Mouse (Mus musculus) limb, embryonic 15.5 days (tissue): ENCODE measurements around the gene Nudc. TPM values are rescaled to one million over a fixed set of nuclear protein-coding genes. Genes with fewer than 3 reads are reported as not detected.

Experiments
- ATAC-seq: fragments of 200-750 bp; cut with Nextera tagmentation; 2 replicates; pipeline ENCODE4 v1.8.0; 2017; ENCODE audit warnings: low read depth, moderate TSS enrichment; ENCODE audit not compliant: insufficient number of reproducible peaks, low FRiP score, low TSS enrichment
- H3K27ac ChIP-seq: fragments of 300-500 bp; sonication (generic); 2 replicates; pipeline ENCODE4 v1.5.1; 2015; ENCODE audit warnings: moderate library complexity, mild to moderate bottlenecking, inconsistent platforms
- H3K27me3 ChIP-seq: fragments of 300-500 bp; sonication (generic); 2 replicates; pipeline ENCODE4 v1.6.1; 2015; ENCODE audit warnings: inconsistent platforms
- H3K36me3 ChIP-seq: fragments of 300-500 bp; sonication (generic); 2 replicates; pipeline ENCODE4 v1.6.1; 2015; ENCODE audit warnings: inconsistent platforms
- H3K4me1 ChIP-seq: fragments of 300-500 bp; sonication (generic); 2 replicates; pipeline ENCODE4 v1.6.1; 2015; ENCODE audit warnings: inconsistent platforms
- H3K4me2 ChIP-seq: fragments of 300-500 bp; sonication (generic); 2 replicates; pipeline ENCODE4 v1.6.1; 2015; ENCODE audit warnings: mild to moderate bottlenecking, inconsistent platforms
- H3K4me3 ChIP-seq: fragments of 300-500 bp; sonication (generic); 2 replicates; pipeline ENCODE4 v1.5.1; 2015; ENCODE audit warnings: mild to moderate bottlenecking, inconsistent platforms
- H3K9ac ChIP-seq: fragments of 300-500 bp; sonication (generic); 2 replicates; pipeline ENCODE4 v1.6.1; 2015; ENCODE audit warnings: inconsistent platforms
- H3K9me3 ChIP-seq: fragments of 300-500 bp; sonication (generic); 2 replicates; pipeline ENCODE4 v1.6.1; 2016; ENCODE audit warnings: inconsistent platforms
- WGBS: fragments of 180-500 bp; shearing (Covaris S2); methylation state at CpG from one replicate; pipeline ENCODE4 v1.1.7; 2015; 5-methylcytosine and 5-hydroxymethylcytosine counted together
- polyA plus RNA-seq: library from polyadenylated mRNA; unstranded; fragments of >200 nt; fragmentation: Nextera tagmentation; extraction: Ambion mirVana; gene quantifications from 2 replicates; pipeline ENCODE4 v1.2.1, GENCODE M21; 2015

Gene Nudc
- polyA plus RNA-seq, result 247 and 256 TPM in 2 replicates

- Histone ChIP-seq H3K27ac (peak within 1 kb of the TSS; percentile 67), H3K4me2 (peak within 1 kb of the TSS; percentile 66), H3K27me3 (no peaks in the 10 kb centered on the region), H3K9ac (peak within 1 kb of the TSS; percentile 80), H3K9me3 (no peaks in the 10 kb centered on the region), H3K4me3 (peak within 1 kb of the TSS; percentile 85), H3K36me3 (peaks cover 29% of the 10 kb centered on the region), H3K4me1 (peaks cover 15% of the 10 kb centered on the region)
- peak; percentile 96 for ATAC-seq
- WGBS, result under 1% methylated on average over 77 of the region's 77 CpGs
Measured at GRCm38 (mm10) chr4:133545272-133546231, at the start of gene Nudc. Gene Nudc, minus strand, starts transcription at chr4:133545996.

- Histone ChIP-seq H3K27ac (peak overlapping the region; percentile 48), H3K4me3 (no peak overlapping the region), H3K4me1 (peaks cover 23% of the 10 kb centered on the region), H3K9ac (no peak overlapping the region), H3K9me3 (no peaks in the 10 kb centered on the region), H3K36me3 (peaks cover 24% of the 10 kb centered on the region), H3K4me2 (no peak overlapping the region), H3K27me3 (peaks cover 18% of the 10 kb centered on the region)
- ATAC-seq, result no peak
- WGBS, result 60% methylated on average over 7 of the region's 7 CpGs
Measured at GRCm38 (mm10) chr4:133595538-133595937, 49.7 kb upstream of the Nudc start.

GRCm38 (mm10) chr4:133592570-133592969 lies 46.8 kb upstream of the Nudc start:
- no peak for ATAC-seq
- Histone ChIP-seq H3K4me2 (no peak overlapping the region), H3K36me3 (peaks cover 54% of the 10 kb centered on the region), H3K4me3 (no peak overlapping the region), H3K9me3 (no peaks in the 10 kb centered on the region), H3K4me1 (peaks cover 8% of the 10 kb centered on the region; the same call in 1 of the 2 replicates), H3K27ac (no peak overlapping the region), H3K9ac (no peak overlapping the region), H3K27me3 (no peaks in the 10 kb centered on the region)
- 32% methylated on average over 7 of the region's 7 CpGs for WGBS

- 1% methylated on average over 65 of the region's 65 CpGs for WGBS
- H3K4me2 ChIP-seq, result peak within 1 kb of the TSS; percentile 100
- ATAC-seq, result peak; percentile 71; the same call in 1 of the 2 replicates
Measured at GRCm38 (mm10) chr4:133584059-133584951, 38.5 kb upstream of the Nudc start, which contains the start of gene Gpn2. Gene Gpn2, plus strand, starts transcription at chr4:133584362.

GRCm38 (mm10) chr4:133583690-133584058 lies 37.9 kb upstream of the Nudc start:
- H3K9me3 ChIP-seq, result no peaks in the 10 kb centered on the region
- peaks cover 66% of the 10 kb centered on the region for H3K36me3 ChIP-seq
- 66% methylated on average over 6 of the region's 6 CpGs for WGBS
- H3K4me3 ChIP-seq, result peak overlapping the region; percentile 97
- H3K4me2 ChIP-seq, result peak overlapping the region; percentile 100
- H3K27me3 ChIP-seq, result no peaks in the 10 kb centered on the region
- peak overlapping the region; percentile 85 for H3K27ac ChIP-seq
- peaks cover 16% of the 10 kb centered on the region for H3K4me1 ChIP-seq
- H3K9ac ChIP-seq, result peak overlapping the region; percentile 76
- ATAC-seq, result no peak

More at GRCm38 (mm10) chr4:133584059-133584951, 38.5 kb upstream of the Nudc start, which contains the start of gene Gpn2:
- Histone ChIP-seq H3K36me3 (peaks cover 66% of the 10 kb centered on the region), H3K9me3 (no peaks in the 10 kb centered on the region), H3K4me3 (peak within 1 kb of the TSS; percentile 97), H3K4me1 (peaks cover 16% of the 10 kb centered on the region), H3K9ac (peak within 1 kb of the TSS; percentile 76), H3K27me3 (no peaks in the 10 kb centered on the region), H3K27ac (peak within 1 kb of the TSS; percentile 85)

- no peak for ATAC-seq
- Histone ChIP-seq H3K27me3 (no peaks in the 10 kb centered on the region), H3K4me1 (peaks cover 13% of the 10 kb centered on the region; the same call in 1 of the 2 replicates), H3K9ac (no peak overlapping the region), H3K9me3 (no peaks in the 10 kb centered on the region), H3K4me2 (no peak overlapping the region), H3K4me3 (no peak overlapping the region), H3K36me3 (peaks cover 46% of the 10 kb centered on the region), H3K27ac (no peak overlapping the region)
- 72% methylated on average over 12 of the region's 12 CpGs for WGBS
Measured at GRCm38 (mm10) chr4:133577983-133578382, 32.2 kb upstream of the Nudc start.

GRCm38 (mm10) chr4:133574843-133575202 lies 29.0 kb upstream of the Nudc start:
- under 1% methylated on average over 41 of the region's 41 CpGs for WGBS
- Histone ChIP-seq H3K9me3 (no peaks in the 10 kb centered on the region), H3K27ac (peak overlapping the region; percentile 90), H3K27me3 (no peaks in the 10 kb centered on the region), H3K36me3 (peaks cover 20% of the 10 kb centered on the region), H3K4me2 (peak overlapping the region; percentile 88), H3K4me3 (peak overlapping the region; percentile 99), H3K4me1 (peaks cover 10% of the 10 kb centered on the region; the same call in 1 of the 2 replicates), H3K9ac (peak overlapping the region; percentile 86)
- peak; percentile 40; the same call in 1 of the 2 replicates for ATAC-seq

GRCm38 (mm10) chr4:133574070-133574842 lies 28.5 kb upstream of the Nudc start, which contains the start of gene Gpatch3:
Gene Gpatch3, plus strand, starts transcription at chr4:133574745.
- WGBS, result 6% methylated on average over 44 of the region's 44 CpGs
- Histone ChIP-seq H3K27ac (peak within 1 kb of the TSS; percentile 90), H3K4me2 (peak within 1 kb of the TSS; percentile 88), H3K9ac (peak within 1 kb of the TSS; percentile 86), H3K27me3 (no peaks in the 10 kb centered on the region), H3K36me3 (peaks cover 16% of the 10 kb centered on the region), H3K4me1 (peaks cover 10% of the 10 kb centered on the region; the same call in 1 of the 2 replicates), H3K4me3 (peak within 1 kb of the TSS; percentile 99), H3K9me3 (no peaks in the 10 kb centered on the region)
- peak; percentile 86 for ATAC-seq

GRCm38 (mm10) chr4:133570066-133570466 lies 24.3 kb upstream of the Nudc start:
- Histone ChIP-seq H3K36me3 (no peaks in the 10 kb centered on the region), H3K4me1 (peaks cover 4% of the 10 kb centered on the region; the same call in 1 of the 2 replicates), H3K4me2 (no peak overlapping the region), H3K4me3 (no peak overlapping the region), H3K9ac (no peak overlapping the region), H3K27ac (no peak overlapping the region), H3K27me3 (no peaks in the 10 kb centered on the region), H3K9me3 (no peaks in the 10 kb centered on the region)
- no peak for ATAC-seq
- WGBS, result 54% methylated on average over 10 of the region's 10 CpGs

- no peak overlapping the region for H3K9ac ChIP-seq
- no peak for ATAC-seq
- H3K36me3 ChIP-seq, result no peaks in the 10 kb centered on the region
- H3K4me2 ChIP-seq, result no peak overlapping the region
- H3K4me1 ChIP-seq, result peaks cover 3% of the 10 kb centered on the region; the same call in 1 of the 2 replicates
- H3K4me3 ChIP-seq, result no peak overlapping the region
- no peaks in the 10 kb centered on the region for H3K27me3 ChIP-seq
- H3K27ac ChIP-seq, result no peak overlapping the region
- 82% methylated on average over 10 of the region's 10 CpGs for WGBS
- no peaks in the 10 kb centered on the region for H3K9me3 ChIP-seq
Measured at GRCm38 (mm10) chr4:133569291-133570065, 23.7 kb upstream of the Nudc start.
